Mouse (Mus musculus): ENCODE measurements around the gene Swi5. TPM values are rescaled to one million over a fixed set of nuclear protein-coding genes. Genes with fewer than 3 reads are reported as not detected.
A peak's percentile ranks its signal among the peaks of the same experiment; 100 is the strongest.
"Not testable (repeated sequence)": the region's sequence is repeated elsewhere in the genome, so short reads cannot be mapped to it uniquely, and the experiment has no call there.

Swi5 gene
- polyA plus RNA-seq, 1 experiment from 2014 or later: 419 TPM

DNA sequence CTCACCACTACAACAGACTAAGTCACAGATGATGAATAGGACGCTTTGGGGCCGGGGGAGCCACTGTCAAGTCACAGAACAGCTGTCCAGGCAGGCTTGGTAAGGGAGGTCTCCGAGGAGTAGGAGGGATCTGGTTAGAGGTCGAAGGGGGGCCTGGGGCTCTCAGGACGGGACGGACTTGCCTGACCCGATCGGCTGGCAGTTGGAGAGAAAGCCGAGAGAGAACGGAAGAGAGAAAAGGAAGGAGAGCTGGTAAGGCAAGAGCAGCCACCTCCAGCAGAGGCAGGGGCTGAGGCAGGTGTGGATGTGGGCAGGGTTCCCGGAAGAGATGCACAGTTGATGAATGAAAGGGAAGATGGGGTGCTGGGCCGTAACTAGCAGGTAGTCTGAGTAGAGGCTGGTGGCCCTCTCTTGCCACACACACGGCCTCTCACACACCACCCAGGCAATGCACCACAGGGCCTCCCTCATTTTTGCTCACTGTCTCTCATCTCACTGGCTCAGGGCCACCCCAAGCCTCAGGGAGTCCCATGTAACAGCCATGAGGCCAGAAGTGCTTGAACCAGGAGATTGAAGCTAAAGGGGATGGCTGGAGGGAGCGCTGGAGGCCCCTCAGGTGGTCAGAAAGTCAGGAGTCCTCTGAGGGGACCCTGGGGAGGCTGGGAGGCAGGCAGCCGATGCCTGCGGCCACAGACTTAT, 21.1 kb upstream of the Swi5 start:
- Histone ChIP-seq H3K27me3 (no peaks in the 10 kb centered on the region), H3K27ac (no peak overlapping the region), H3K4me3 (replicated peaks) (no peak overlapping the region), H3K4me2 (no peak overlapping the region), H3K9ac (no peak overlapping the region), H3K4me1 (peaks cover 27% of the 10 kb centered on the region), H3K36me3 (peaks cover 51% of the 10 kb centered on the region), H3K9me3 (replicated peaks) (no peaks in the 10 kb centered on the region)
- 87% methylated on average over 16 of the region's 16 CpGs for WGBS
- ATAC-seq (replicated peaks; ENCODE audit: low FRiP score): no peak

DNA sequence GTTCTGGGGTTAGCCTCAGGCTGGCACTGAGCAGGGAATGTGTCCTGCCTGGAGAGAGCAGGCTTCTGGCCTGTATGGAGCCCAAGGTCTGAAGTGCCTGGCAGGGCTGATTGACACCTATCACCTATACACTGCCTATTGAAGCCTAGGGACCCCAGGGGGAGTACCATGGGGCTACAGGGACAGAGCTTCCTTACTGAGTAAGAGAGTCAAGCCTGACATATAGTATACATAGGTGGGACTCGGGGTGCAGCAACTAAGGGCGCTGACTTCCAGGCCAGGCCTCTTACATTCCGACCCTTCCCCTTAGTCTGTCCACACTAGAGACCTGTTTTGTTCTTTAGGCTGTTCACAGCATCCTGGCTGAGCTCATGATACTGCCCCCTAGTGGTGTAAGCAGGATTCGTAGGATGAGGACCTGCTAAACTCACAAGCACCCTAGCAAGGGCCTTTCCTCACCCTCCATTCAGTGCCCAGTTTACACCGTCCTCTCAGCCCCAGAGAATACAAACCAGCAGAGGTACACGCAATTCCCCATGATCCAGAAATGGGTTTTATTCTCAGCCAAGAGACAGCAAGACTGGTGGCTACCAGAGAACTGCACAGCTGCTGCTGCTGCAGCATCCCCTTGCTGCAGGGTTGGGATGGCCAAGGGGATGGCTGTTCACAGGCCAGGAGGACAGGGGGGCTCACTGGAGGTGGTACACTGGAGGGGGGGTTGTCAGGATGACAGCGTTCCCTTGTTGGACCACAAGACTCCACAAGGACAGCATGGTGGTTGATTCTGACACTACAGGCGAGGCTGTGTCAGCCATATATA, 20.3 kb upstream of the Swi5 start:
- 55% methylated on average over 8 of the region's 8 CpGs for WGBS

GRCm38 (mm10) chr2:32307247-32307798, 19.4 kb upstream of the Swi5 start:
- H3K27ac ChIP-seq: no peak overlapping the region
- ATAC-seq (replicated peaks; ENCODE audit: low FRiP score): no peak
- WGBS: 82% methylated on average over 6 of the region's 6 CpGs
- peaks cover 68% of the 10 kb centered on the region for H3K36me3 ChIP-seq
- H3K4me2 ChIP-seq: no peak overlapping the region
- no peak overlapping the region for H3K9ac ChIP-seq
- H3K9me3 ChIP-seq (replicated peaks): no peaks in the 10 kb centered on the region
- H3K4me1 ChIP-seq: peaks cover 21% of the 10 kb centered on the region
- no peaks in the 10 kb centered on the region for H3K27me3 ChIP-seq
- no peak overlapping the region for H3K4me3 ChIP-seq (replicated peaks)

More for the DNA sequence above, 20.3 kb upstream of the Swi5 start:
- no peak for ATAC-seq (replicated peaks; ENCODE audit: low FRiP score)
- H3K27ac ChIP-seq: no peak overlapping the region
- no peak overlapping the region for H3K4me3 ChIP-seq (replicated peaks)
- peaks cover 60% of the 10 kb centered on the region for H3K36me3 ChIP-seq
- no peaks in the 10 kb centered on the region for H3K27me3 ChIP-seq
- H3K4me2 ChIP-seq: no peak overlapping the region
- peaks cover 27% of the 10 kb centered on the region for H3K4me1 ChIP-seq
- no peak overlapping the region for H3K9ac ChIP-seq
- H3K9me3 ChIP-seq (replicated peaks): no peaks in the 10 kb centered on the region

DNA sequence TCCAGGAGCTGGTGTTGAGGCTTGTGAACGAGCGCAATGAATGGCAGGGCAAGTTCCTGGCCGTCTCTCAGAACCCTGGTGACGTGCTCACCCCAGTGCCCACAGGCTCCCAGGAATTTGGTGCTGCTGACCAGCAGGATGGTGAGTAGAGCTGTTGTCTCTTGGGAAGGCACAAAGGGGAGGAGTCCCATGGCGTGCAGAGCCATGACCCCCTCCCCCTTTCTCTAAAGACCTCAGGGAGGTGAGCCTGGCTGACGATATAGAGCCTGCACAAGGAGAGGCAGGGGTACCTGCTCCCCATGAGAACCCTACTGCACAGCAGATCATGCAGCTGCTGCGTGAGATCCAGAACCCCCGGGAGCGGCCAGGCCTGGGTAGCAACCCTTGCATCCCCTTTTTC, 18.3 kb upstream of the Swi5 start:
- 82% methylated on average over 9 of the region's 9 CpGs for WGBS
- ATAC-seq (replicated peaks; ENCODE audit: low FRiP score): no peak

GRCm38 (mm10) chr2:32305668-32306067, 17.8 kb upstream of the Swi5 start:
- 82% methylated on average over 5 of the region's 5 CpGs for WGBS
- no peak overlapping the region for H3K4me2 ChIP-seq
- no peaks in the 10 kb centered on the region for H3K27me3 ChIP-seq
- no peaks in the 10 kb centered on the region for H3K9me3 ChIP-seq (replicated peaks)
- H3K27ac ChIP-seq: no peak overlapping the region
- no peak overlapping the region for H3K9ac ChIP-seq
- no peak overlapping the region for H3K4me3 ChIP-seq (replicated peaks)
- H3K36me3 ChIP-seq: peaks cover 85% of the 10 kb centered on the region
- H3K4me1 ChIP-seq: peaks cover 6% of the 10 kb centered on the region
- no peak for ATAC-seq (replicated peaks; ENCODE audit: low FRiP score)

More for the DNA sequence above, 18.3 kb upstream of the Swi5 start:
- Histone ChIP-seq H3K4me2 (no peak overlapping the region), H3K36me3 (peaks cover 80% of the 10 kb centered on the region), H3K4me1 (peaks cover 11% of the 10 kb centered on the region), H3K9me3 (replicated peaks) (no peaks in the 10 kb centered on the region), H3K4me3 (replicated peaks) (no peak overlapping the region), H3K9ac (no peak overlapping the region), H3K27ac (no peak overlapping the region), H3K27me3 (no peaks in the 10 kb centered on the region)

DNA sequence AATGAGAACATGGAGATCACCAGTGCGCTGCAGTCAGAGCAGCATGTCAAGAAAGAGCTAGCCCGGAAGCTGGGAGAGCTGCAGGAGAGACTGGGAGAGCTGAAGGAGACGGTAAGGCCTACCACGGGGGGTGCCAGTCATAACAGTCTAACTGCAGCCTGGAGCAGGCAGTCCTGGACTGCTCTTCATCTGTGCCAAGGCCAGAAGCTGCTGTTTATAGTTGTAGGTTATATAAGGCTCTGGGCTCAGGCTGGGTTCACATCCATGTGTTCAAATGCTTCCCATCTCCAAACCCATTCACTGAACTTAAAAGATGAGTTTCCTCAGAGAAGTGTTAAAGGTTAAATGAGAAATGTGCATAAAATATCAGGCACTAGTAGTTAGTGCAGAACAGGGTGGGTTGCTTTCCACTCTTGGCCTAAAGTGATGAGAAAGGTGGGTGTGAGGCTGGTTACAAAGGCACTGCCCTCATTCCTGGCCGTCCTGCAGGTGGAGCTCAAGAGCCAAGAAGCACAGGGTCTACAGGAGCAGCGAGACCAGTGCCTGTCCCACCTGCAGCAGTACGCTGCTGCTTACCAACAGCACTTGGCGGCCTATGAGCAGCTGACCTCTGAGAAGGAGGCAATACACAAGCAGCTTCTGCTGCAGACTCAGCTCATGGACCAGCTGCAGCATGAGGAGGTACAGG, 16.4 kb upstream of the Swi5 start:
- peak; percentile 32; the same call in 1 of the 2 replicates for ATAC-seq (replicated peaks; ENCODE audit: low FRiP score)
- H3K9me3 ChIP-seq (replicated peaks): no peaks in the 10 kb centered on the region
- H3K4me3 ChIP-seq (replicated peaks): no peak overlapping the region
- no peak overlapping the region for H3K4me2 ChIP-seq
- H3K36me3 ChIP-seq: peaks cover 97% of the 10 kb centered on the region
- WGBS: 54% methylated on average over 8 of the region's 8 CpGs
- H3K27ac ChIP-seq: no peak overlapping the region
- no peak overlapping the region for H3K9ac ChIP-seq
- H3K4me1 ChIP-seq: no peaks in the 10 kb centered on the region
- no peaks in the 10 kb centered on the region for H3K27me3 ChIP-seq

- peaks cover 99% of the 10 kb centered on the region for H3K36me3 ChIP-seq
- no peaks in the 10 kb centered on the region for H3K4me1 ChIP-seq
- H3K27me3 ChIP-seq: no peaks in the 10 kb centered on the region
- no peak overlapping the region for H3K9ac ChIP-seq
- no peak overlapping the region for H3K4me2 ChIP-seq
- H3K27ac ChIP-seq: no peak overlapping the region
- no peak for ATAC-seq (replicated peaks; ENCODE audit: low FRiP score)
- H3K9me3 ChIP-seq (replicated peaks): no peaks in the 10 kb centered on the region
- no peak overlapping the region for H3K4me3 ChIP-seq (replicated peaks)
- WGBS: 85% methylated on average over 10 of the region's 10 CpGs
These were observed 15.1 kb upstream of the Swi5 start for GRCm38 (mm10) chr2:32302952-32303351.

GRCm38 (mm10) chr2:32299469-32299868, 11.6 kb upstream of the Swi5 start:
- H3K27ac ChIP-seq: no peak overlapping the region
- H3K9ac ChIP-seq: no peak overlapping the region
- no peaks in the 10 kb centered on the region for H3K27me3 ChIP-seq
- H3K4me1 ChIP-seq: no peaks in the 10 kb centered on the region
- no peak overlapping the region for H3K4me2 ChIP-seq
- H3K36me3 ChIP-seq: peaks cover 96% of the 10 kb centered on the region
- H3K9me3 ChIP-seq (replicated peaks): no peaks in the 10 kb centered on the region
- no peak overlapping the region for H3K4me3 ChIP-seq (replicated peaks)
- WGBS: 94% methylated on average over 4 of the region's 4 CpGs
- ATAC-seq (replicated peaks; ENCODE audit: low FRiP score): no peak

DNA sequence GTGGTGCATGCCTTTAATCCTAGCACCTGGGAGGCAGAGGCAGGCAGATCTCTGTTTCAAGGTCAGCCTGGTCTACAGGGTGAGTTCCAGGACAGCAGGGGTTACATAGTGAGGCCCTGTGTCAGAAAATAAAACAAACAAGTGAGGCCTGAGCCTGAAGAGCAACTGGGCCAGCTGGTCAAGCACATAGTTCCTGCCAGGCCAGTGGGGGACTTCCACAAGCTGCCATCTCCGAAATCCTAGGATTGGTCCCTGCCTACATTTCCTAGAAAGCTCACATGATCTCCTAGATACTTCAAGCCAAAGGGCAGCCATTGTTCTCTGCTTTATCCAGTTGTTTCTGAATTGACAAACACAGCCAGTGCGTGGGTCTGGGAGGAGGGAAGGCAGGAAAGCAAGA, 8.0 kb upstream of the Swi5 start:
- not testable (repeated sequence) for H3K4me2 ChIP-seq; H3K27ac ChIP-seq; H3K4me3 ChIP-seq (replicated peaks); H3K9me3 ChIP-seq (replicated peaks); H3K9ac ChIP-seq; H3K27me3 ChIP-seq; ATAC-seq (replicated peaks; ENCODE audit: low FRiP score); H3K4me1 ChIP-seq
- peaks cover 86% of the 10 kb centered on the region for H3K36me3 ChIP-seq
- WGBS: 85% methylated on average over 2 of the region's 2 CpGs

- H3K9me3 ChIP-seq (replicated peaks): no peaks in the 10 kb centered on the region
- H3K4me3 ChIP-seq (replicated peaks): no peak overlapping the region
- 83% methylated on average over 3 of the region's 3 CpGs for WGBS
- ATAC-seq (replicated peaks; ENCODE audit: low FRiP score): no peak
- no peak overlapping the region for H3K9ac ChIP-seq
- no peak overlapping the region for H3K27ac ChIP-seq
- H3K4me2 ChIP-seq: no peak overlapping the region
- H3K27me3 ChIP-seq: no peaks in the 10 kb centered on the region
- H3K4me1 ChIP-seq: no peaks in the 10 kb centered on the region
- H3K36me3 ChIP-seq: peaks cover 86% of the 10 kb centered on the region
These were observed 7.4 kb upstream of the Swi5 start for GRCm38 (mm10) chr2:32295285-32295684.

DNA sequence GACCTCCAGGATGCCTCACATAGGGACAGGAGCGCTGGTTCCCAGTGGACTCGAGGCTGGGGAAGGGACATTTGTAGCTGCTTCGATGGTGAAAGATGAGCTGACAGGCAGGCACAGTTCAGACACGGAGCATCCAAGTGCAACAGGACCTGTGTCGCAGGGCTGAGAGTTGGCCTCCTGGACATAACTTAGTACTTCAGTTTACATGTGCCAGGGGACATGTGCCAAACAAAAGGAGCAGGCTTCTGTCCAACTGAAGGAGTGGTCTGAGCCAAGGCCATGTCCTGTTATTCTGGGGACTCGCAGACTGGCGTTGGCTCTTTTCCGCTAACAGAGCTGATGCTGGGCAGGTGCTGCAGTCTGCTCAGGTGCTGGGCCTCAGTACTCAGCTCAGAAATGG, 6.5 kb upstream of the Swi5 start:
- Histone ChIP-seq H3K9ac (no peak overlapping the region), H3K4me1 (peaks cover 2% of the 10 kb centered on the region), H3K27me3 (no peaks in the 10 kb centered on the region), H3K36me3 (peaks cover 77% of the 10 kb centered on the region), H3K4me3 (replicated peaks) (no peak overlapping the region), H3K27ac (no peak overlapping the region), H3K4me2 (no peak overlapping the region), H3K9me3 (replicated peaks) (no peaks in the 10 kb centered on the region)
- 85% methylated on average over 8 of the region's 8 CpGs for WGBS
- no peak for ATAC-seq (replicated peaks; ENCODE audit: low FRiP score)

DNA sequence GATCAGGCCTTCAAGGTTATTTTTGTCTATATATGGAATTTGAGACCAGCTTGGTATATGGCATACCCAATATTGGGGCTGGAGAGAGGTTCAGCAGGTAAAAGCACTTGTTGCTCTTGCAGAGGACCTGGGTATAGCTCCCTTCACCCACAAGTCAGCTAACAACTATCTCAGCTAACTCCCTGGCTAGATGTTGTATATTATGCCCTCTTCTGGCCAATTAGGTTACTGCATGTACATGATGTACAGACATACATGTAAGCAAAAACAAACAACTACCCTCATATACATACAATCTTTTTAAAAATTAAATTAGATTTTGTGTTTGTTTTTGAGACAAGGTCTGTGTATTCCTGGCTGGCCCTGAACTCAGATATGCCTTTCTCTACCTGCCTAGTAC, 1.7 kb upstream of the Swi5 start:
- peak overlapping the region; percentile 82 for H3K4me3 ChIP-seq (replicated peaks)
- H3K9me3 ChIP-seq (replicated peaks): no peaks in the 10 kb centered on the region
- H3K27ac ChIP-seq: no peak overlapping the region
- H3K9ac ChIP-seq: peak overlapping the region; percentile 79; the same call in 1 of the 2 replicates
- peaks cover 45% of the 10 kb centered on the region for H3K36me3 ChIP-seq
- H3K27me3 ChIP-seq: no peaks in the 10 kb centered on the region
- peaks cover 21% of the 10 kb centered on the region for H3K4me1 ChIP-seq
- no peak for ATAC-seq (replicated peaks; ENCODE audit: low FRiP score)
- peak overlapping the region; percentile 76 for H3K4me2 ChIP-seq
